Mouse (Mus musculus): ENCODE results near the gene Aamp.
"Not testable (repeated sequence)": the region's sequence is repeated elsewhere in the genome, so short reads cannot be mapped to it uniquely, and the experiment has no call there.

The Aamp gene

DNA sequence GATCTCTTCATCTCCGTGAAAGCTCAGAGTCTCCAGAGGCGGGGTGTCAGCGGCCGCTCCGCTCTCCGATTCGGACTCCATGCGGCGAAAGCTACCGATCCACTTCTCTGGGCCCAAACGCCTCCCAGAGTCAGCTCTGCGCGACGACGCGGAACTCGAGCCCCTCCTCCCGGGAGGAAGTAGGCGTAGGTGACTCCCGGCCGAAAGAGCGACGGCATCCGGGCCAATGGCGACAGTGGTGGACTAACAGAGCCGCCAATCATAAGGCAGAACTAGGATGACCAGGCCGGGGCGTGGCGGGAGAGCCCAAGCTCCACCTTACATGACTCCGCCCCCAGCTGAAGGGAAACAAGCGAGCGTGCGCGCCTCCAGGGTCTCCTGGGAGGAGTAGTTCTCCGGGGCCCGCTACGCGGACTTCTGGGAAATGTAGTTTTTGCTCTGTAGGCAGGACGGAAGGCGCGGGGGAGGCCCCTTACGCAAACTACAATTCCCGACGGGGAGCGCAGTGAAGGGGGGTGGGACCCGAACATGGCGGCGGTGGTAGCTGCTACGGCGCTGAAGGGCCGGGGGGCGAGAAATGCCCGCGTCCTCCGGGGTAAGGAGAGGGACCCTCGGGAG, at the start of gene Aamp, which contains the start of gene Pnkd:
Gene Aamp, minus strand, starts transcription at position 196 of the 618 bp plus-strand sequence.
Gene Pnkd, plus strand, starts transcription at position 388 of the 618 bp plus-strand sequence.
- peak; percentile 100 for DNase-seq (ENCODE audit: low spot score in 2 of 2)

DNA sequence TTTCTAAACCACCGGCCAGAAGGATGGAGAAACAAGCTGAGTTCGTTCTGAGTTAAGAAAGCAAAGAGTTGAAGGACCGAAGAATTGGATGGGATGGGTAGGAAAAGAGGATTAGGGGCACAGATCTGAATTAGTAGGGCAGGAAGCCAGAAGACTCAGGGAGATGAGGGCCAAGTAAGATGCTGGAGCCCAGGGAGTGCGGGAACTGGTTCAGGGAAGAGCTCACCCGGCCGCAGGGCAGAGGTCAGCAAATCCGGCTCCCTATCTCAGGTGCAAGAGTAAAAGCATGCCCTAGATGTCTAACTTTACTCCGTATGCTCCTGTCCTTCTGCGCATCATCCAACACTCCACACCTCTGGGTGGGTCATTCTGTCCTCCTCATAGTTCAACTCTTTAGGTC, 48.4 kb upstream of the Aamp start:
- DNase-seq (ENCODE audit: low spot score in 2 of 2), result no peak

- DNase-seq (ENCODE audit: low spot score in 2 of 2), result peak; percentile 95 to 96
Observed at GRCm38 (mm10) chr1:74332241-74332763, 47.8 kb upstream of the Aamp start.

- DNase-seq (ENCODE audit: low spot score in 2 of 2), result no peak
Observed at GRCm38 (mm10) chr1:74331046-74331681, 46.6 kb upstream of the Aamp start.

- DNase-seq (ENCODE audit: low spot score in 2 of 2), result no peak
Observed at GRCm38 (mm10) chr1:74329899-74330431, 45.4 kb upstream of the Aamp start.

DNA sequence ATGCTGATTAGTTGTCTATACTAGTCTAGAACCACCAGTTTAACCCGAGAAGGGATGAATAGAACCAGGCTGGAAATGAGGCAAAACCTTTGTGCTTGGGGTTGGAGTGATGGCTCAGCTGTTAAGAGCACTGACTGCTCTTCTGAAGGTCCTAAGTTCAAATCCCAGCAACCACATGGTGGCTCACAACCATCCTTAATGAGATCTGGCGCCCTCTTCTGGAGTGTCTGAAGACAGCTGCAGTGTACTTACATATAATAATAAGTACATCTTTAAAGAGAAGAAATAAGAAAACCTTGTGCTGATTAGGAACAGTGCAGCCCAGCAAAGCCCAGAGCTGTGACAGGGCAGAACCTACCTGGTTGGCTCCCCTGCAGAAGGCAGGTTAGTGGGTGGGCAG, 42.4 kb upstream of the Aamp start:
- not testable (repeated sequence) for DNase-seq (ENCODE audit: low spot score in 2 of 2)

DNA sequence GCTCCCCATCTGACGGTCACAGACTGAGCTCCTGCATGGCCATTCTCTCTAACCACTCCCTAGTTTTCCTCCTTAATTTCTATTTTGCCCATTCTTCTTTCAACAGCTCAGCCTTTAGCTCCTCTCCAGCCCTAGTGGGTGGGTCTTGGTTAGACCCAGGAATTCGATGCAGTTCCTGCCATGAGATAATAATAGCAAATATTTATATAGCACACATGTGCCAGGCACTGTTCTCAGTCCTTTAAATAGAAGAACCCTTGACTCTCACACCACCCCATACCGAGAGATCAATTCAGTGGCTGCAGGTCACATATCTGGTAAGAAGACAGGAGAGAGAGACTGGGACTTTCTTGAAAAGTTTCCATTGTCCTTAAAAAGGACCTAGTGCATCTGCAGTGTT, 36.9 kb upstream of the Aamp start:
- no peak for DNase-seq (ENCODE audit: low spot score in 2 of 2)

DNA sequence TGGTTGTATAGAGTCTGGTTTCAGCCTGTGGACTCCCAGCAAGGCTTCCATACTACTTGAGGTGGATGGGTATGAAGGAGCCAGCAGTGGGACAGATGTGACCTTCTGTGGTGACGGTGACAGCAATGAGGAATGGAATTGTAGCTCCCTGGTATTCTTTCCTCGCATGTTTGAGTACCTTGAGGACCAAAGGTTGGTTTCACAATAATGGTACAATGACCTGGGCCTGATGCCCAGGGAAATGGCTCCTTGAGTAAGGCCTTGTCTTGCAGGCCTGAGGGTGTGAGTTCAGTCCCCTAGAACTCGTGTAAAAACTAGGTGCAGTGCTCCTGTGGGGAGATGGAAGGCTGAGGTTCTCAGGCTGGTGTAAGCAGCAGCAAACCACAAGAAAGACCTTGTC, 34.2 kb upstream of the Aamp start:
- DNase-seq (ENCODE audit: low spot score in 2 of 2), result no peak

- no peak for DNase-seq (ENCODE audit: low spot score in 2 of 2)
Observed at GRCm38 (mm10) chr1:74316114-74316827, 31.7 kb upstream of the Aamp start.

DNA sequence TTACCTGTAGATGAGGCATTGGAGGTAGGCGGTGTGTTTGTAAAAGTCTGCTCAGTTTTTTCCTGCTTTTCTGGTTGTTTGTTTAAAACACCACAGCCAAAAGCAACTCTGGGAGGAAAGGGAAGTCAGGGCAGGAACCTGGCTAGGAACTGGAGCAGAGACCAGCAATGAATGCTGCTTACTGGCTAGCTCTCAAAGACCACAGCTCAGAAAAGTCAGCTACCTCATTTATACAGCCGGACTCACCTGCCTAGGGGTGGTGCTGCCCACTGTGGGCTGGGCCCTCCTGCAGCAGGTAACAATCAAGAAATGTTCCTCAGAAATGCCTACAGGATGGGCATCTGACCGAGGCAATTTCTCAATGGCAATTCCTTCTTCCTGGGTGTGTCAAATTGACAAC, 30.3 kb upstream of the Aamp start:
- no peak for DNase-seq (ENCODE audit: low spot score in 2 of 2)

GRCm38 (mm10) chr1:74313049-74313692, 28.6 kb upstream of the Aamp start:
- peak; percentile 75 to 79 for DNase-seq (ENCODE audit: low spot score in 2 of 2)

DNA sequence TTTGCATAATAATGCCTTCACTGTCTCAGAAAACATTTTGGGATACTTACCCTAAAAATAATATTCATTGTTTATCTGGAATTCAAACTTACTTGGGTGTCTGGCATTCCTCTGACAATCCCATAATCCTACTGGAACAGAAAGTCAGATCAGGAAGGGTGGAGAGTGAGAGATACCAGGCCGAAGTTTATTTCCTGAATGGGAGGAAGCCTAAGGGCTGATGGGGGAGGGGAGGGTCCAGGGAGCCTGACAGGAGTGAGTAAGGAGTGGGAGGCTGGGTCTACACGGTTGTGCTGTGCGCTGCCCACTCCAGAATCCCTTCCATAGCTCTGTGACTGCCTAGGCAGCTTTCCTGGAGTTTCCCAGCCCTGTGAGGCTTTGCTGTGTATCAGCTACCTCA, 25.2 kb upstream of the Aamp start:
- DNase-seq (ENCODE audit: low spot score in 2 of 2), result no peak

- no peak for DNase-seq (ENCODE audit: low spot score in 2 of 2)
Observed at GRCm38 (mm10) chr1:74308001-74308964, 23.7 kb upstream of the Aamp start.

DNA sequence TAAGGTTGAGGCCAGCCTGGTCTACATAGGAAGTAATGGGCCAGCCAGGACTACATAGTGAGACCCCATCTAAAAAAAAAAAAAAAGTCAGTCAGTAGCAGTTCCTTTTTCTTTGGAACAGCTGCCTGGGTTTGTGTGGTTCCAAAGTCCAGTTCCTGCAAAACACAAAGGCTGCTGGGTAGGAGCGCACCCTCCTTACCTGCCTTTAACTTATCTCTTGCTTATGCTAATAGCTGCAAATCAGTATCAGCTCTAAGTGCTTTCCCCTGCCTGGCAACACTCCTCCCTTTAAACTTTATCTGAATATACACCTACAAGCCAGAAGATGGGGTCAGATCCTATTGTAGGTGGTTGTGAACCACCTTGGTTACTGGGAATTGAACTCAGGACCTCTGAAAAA, 22.6 kb upstream of the Aamp start:
- DNase-seq (ENCODE audit: low spot score in 2 of 2), result no peak

GRCm38 (mm10) chr1:74305522-74305921, 21.0 kb upstream of the Aamp start, which contains the start of gene Tmbim1:
Gene Tmbim1 (minus strand): TSS chr1:74305622.
- DNase-seq (ENCODE audit: low spot score in 2 of 2), result no peak

GRCm38 (mm10) chr1:74304946-74305345, 20.4 kb upstream of the Aamp start:
- no peak for DNase-seq (ENCODE audit: low spot score in 2 of 2)

DNA sequence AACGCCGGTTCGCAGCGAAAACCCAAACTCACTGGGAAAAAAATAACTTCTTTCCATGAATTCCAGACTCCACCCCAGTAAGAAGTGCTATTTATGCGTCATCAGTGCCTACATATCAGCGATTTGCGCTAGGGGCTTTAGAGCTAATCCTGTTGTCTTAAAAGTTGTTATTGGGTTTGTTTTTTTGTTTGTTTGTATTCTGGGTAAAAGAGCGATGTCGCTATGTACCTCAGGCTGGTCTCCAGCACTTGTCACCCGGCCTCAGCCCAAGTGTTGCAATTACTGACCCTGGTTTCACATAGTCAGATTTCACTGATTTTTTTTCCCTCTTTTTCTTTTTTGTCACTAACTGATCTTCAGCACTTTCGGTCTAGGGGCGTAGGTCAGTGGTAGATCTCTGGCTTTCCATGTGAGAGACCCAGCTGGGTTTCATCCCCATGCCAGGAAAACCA, 19.8 kb upstream of the Aamp start:
- DNase-seq (ENCODE audit: low spot score in 2 of 2), result no peak

DNA sequence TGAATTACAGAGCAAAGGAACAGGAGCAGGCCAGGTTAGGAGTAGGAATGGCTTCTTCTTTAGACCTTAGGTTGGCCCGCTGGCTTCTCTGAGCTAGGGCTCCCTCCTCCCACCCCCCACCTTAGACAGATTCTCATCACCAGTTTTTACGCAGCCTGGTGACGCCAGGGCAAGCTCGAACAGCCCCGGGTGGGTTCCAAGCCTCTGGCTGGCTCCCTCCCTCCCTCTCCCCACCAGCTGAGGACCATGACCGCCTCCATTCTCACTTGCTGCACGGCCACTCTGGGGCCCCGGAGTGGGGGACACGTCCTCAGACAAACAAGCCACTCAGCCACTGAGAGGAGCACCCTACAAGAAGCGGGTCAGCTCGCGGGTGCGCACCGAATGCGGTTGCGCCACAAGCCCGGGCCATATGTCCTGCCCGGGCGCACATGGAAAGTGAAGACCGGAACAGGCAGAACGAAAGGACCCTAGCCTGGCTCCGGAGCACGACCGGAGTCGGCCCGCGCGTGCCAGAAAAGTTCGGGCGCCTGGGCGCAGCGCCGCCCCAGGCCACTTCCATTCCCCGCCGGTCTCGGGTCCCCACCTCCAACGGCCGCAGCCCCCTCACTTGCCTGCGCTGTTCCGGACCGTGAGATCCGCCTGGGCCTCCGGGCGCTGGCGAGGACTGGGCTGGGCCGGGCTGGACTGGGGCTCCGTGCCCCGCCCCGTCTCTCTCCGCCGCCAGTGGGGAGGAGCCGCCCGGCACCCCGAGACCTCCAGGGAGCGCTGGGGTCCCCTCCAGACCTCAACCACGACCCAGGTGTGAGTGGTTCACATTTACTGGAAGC, 19.2 kb upstream of the Aamp start:
- DNase-seq (ENCODE audit: low spot score in 2 of 2), result peak in 1 of 2 experiments; percentile 51

DNA sequence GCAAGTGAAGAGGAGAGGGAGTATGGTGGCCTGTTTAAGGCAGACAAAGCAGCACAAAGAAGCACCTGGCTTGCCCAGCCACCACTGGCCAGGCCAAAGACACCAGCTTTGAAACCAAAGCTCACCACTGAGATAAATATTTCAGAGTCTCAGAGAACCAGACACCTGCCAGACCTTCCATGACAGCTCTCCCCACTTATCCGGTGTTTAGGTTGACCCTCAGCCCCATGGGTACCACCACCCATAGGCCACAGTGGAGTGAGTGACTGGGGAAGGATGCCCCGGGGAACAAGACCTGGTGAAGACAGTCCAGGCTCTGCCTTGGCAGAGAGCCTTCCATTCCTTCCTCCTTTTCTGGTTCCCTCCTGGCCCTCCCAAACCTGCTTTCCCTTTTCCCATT, 18.3 kb upstream of the Aamp start:
- DNase-seq (ENCODE audit: low spot score in 2 of 2), result no peak

DNA sequence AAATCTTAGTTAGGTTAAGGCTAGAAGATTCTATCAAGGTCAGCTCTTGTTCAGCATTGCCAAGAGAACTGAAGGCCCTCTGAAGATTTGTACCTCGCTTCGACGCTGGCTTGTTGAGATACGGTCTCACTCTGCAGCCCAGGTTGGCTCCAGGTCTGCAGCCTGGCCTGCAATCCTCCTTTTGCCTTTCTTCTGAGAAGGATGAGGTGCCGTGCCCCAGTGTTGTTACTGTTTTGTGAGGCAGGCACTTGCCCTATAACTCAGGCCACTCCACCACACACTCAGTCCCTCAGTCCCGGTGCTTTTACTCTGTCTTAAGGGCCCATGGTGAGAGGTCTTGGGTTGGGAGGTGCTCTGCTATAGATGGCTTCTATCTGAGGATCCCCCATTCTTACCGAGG, 17.7 kb upstream of the Aamp start:
- DNase-seq (ENCODE audit: low spot score in 2 of 2), result no peak
